Mouse (Mus musculus): Measurements from ENCODE around the gene Apoc3.

Apoc3 gene

DNA sequence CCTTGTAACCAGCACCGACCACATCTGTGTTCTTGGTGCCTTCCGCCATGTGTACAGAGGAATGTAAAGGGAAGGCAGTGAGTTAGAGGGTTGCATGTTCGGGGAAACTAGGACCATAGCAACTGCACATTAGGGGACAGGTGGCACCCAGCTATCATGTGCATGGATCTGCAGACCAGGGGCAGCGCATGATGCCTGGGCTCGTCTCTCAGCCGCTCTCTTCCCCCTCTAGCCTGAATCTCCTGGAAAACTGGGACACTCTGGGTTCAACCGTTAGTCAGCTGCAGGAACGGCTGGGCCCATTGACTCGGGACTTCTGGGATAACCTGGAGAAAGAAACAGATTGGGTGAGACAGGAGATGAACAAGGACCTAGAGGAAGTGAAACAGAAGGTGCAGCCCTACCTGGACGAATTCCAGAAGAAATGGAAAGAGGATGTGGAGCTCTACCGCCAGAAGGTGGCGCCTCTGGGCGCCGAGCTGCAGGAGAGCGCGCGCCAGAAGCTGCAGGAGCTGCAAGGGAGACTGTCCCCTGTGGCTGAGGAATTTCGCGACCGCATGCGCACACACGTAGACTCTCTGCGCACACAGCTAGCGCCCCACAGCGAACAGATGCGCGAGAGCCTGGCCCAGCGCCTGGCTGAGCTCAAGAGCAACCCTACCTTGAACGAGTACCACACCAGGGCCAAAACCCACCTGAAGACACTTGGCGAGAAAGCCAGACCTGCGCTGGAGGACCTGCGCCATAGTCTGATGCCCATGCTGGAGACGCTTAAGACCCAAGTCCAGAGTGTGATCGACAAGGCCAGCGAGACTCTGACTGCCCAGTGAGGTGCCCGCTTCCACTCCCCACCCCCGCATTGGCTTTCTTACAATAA is 5.6 kb downstream of the Apoc3 start:
- peak; percentile 68 for DNase-seq

DNA sequence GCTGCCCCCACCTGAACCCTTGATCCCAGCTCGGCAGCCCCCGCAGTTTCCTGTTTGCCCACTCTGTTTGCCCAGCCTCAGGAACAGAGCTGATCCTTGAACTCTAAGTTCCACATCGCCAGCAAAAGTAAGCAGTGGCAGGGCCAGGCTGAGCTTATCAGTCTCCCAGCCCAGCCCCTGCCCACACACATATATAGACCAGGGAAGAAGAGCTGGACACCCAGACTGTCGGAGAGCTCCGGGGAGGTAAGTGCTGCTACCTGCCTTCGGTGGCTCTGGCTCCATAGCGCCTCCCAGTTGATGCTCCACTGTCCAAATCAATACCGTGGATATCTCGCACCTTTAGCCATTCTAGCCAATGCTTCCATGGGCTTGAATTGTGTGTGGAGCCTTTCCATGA is 6.9 kb downstream of the Apoc3 start, which contains the start of gene Apoa1:
Gene Apoa1, plus strand, starts transcription at position 90 of the 400 bp plus-strand sequence.
- no peak for DNase-seq

DNA sequence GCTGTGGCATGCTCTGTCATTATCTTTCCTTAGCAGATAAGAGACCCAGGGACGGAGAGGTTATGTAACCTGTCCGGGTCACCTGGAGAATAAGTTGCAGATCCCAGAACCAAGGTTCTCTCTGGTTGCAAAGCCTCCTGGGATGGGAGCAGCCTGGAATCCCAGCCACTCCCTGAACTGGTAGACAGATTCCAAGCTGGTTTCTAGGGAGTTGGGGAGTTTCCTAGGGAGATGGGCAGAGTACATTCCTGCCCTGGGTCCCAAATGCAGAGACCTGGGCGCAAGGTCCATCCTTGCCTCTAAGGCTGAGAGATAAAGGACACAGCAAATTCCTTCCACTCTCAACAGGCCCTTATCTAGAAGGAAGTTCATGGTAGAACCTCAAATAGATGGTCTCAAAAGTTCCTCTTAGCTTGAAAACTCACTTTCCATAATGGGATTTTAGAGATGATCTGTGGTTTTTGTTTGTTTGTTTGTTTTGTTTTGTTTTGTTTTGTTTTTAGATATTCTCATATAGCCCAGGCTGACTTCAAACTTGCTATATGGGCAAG is 8.3 kb downstream of the Apoc3 start:
- DNase-seq, result no peak

DNA sequence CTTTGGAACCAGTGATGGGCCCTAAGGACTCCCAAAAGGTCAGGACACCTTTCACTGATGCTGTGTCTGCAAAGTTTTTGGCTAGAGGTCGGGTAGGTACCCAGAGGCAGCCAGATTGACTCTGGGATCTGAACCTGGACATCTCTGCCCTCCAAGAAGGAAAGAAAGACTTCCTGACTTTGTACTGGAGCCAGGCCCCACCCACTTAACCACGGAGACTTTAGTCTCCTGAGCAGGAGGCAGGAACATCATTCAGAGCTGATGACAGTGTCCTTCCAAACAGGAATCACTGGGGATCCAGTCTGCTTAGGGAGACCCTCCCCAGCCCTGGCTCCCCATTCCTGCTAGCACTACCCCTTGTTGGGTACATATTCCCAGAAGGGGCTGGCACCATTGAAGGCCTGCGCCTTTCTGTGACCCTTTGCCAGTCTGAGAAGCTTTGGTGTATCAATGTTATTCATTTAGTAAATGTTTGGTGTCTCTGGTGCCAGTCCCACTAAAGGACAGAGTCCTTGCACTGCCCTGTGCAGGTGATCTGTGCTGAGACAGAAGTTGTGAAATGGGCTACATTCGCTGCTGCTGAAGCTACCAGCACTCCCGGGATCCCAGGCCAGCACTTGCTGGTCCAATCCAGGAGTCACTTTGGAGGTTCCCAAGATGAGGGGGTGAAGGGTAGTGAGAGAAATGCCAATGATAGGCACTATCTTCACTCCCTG is 10.3 kb downstream of the Apoc3 start:
- no peak for DNase-seq

DNA sequence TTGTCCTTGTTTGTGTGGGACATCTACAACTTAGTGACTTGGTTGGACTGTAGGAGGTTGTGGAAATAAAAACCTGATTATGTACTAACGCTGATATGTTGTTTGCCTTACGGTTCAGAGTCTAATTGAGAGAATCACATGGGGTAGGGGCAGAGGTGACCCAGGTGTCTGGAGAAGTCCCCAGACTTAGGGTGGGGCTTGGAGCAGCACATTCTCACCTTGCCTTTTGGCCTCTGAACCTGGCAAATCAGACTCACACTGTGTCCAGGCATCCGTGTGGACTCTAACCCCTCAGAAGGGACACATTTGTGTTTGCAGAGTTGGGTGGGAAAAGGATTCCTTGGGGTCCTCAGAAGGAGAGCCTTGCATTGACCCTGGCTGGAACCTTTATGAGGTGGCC is 11.3 kb downstream of the Apoc3 start:
- DNase-seq, result no peak

DNA sequence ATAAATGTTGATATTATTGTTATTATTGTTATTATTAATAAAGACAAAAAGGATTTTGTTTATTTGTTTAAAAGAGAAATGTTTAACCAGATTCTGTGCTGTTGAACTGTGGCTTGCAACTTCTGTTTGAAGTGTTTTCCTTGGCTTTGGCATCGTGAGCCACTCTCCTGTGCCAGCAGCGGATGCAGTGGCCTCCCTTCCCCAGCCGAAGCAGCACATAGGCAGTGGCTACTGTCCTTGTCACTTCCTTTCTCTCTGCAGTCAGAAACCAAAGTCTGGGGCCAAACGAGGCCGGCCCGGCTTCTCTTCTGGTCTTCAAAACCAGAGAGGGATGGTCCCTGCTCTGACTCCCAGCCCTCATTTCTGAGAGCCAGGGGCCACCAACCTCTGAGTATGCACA is 12.3 kb downstream of the Apoc3 start:
- DNase-seq, result no peak

DNA sequence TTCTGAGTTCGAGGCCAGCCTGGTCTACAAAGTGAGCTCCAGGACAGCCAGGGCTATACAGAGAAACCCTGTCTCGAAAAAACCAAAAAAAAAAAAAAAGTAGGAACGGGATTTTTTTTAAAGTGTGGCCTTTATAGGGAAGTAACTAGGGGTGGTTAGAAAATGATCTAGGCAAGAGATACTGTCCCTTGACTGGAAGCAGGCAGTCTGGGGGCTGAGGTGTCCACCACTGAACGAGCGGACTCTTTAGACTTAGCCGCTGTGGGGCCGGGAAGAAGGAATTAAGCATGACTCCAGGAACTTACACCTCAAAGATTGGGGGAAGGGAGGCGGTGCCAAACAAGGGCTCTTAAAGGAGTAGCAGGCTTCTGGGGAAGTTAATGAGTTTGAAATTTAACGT is 17.3 kb downstream of the Apoc3 start:
- DNase-seq, result no peak

DNA sequence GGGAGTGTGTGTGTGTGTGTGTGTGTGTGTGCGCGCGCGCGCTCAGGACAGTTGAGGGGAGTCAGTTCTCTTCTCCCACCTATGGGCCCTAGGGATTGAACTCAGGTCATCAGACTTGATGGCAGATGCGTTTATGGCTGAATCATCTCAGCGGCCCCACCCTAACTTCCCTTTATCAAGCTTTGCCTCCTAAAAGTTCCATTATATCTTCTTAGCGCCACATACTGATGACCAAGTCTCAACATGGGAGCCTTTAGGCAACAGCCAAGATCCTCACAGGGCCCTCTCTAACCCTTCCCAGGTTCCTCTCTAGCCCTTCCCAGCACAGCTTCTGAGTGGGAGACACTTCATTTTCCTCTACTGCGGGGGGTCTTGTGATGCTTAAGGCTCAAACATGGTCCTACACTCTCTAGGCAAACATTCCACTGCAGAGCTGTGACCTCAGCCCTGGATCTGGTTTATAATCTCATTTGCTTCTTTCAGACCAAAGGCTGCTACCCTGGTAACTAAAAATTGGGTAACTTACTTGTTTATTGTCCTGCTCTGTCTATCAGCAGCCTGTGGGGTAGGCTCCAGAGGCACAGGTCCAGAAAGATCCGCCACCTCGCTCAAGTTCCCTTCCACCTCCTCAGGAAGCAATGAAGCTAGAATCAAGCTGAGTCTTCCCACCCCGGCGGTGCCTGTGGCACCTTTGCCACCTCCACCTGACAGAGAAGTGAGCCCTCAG is 18.5 kb downstream of the Apoc3 start:
- DNase-seq, result no peak

DNA sequence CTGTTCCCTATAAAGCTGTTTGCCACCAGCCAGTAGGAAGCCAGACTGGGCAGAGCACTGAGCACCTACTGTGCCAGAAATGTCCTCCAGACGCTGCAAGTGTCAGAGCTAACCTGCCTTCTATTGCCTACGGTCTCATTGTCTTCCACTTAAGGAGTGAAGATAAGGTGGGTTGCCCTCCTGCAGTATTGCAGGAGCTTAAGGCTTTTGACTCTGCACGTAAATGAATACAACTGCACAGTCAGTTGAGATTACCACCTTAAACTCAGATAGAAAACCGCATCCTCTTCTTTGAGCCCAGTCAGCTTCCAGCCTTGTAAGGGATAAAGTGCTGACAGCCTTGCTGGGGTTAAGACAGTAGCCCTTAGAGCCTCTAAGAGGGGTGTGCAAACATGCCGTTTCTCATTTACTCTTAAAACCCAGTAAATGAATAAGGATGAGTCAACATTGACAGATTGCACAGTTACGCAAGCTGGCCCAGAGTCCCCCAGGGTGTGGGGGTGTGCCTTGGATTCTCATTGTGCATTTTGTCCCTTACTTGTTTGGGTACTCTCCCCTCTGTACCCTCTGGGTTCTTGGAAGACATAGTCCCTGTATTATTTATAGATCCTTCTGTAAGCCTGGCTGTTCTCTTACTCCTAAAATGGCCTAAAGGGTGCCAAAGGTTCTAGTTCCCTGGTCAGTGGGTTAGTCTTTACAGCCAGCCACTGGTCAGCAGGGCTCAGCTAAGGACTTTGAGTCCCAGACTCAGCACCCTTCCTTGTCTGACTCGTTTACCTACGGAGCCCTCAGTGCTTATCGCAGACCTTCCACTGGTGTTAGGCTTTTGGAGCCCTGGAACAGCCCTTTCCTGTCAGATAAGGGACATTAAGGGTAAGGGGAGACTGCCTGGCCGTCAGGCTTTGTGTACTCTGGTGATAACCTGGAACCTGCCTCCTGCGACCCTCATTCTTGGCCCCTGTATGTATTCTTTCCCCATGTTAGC is 19.8 kb downstream of the Apoc3 start:
- no peak for DNase-seq

DNA sequence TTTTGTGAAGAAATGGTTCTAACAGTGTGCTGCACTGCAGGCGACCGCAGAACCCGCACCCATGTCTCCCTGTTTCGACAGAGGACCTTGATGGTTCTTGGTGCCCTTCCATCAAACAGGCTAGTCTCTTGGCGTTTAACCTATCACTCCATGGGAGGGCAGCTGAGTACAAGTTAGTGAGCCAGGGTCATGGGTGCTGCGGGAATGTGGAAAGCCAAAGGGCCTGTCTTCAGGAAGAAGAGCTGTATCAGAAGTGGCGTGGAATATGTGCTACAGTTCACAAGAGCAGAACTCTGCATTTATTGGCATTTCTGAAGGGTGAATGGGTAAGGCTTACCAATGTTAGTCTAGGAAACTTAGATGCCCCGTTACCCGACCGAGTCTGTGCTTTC is 20.5 kb downstream of the Apoc3 start:
- DNase-seq, result no peak

DNA sequence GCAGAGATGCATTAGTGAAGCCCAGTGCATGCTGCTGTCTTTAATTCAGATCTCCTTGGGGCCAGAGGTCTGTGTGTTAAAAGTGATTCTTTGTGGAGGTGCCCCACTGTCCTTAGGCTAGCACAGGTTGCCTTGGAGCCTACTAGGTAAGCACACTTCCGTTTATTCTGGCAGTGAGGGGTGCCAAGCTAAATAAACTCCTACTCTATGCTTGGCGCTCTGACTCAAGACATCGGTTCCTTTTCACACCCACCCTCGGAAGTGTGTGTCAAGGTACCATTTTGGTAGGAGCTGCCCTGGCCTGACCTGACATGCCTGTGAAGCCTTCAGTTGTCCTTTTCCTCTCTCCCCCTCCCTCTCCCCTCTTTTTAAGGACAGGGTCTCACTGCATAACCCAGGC is 21.2 kb downstream of the Apoc3 start:
- no peak for DNase-seq

DNA sequence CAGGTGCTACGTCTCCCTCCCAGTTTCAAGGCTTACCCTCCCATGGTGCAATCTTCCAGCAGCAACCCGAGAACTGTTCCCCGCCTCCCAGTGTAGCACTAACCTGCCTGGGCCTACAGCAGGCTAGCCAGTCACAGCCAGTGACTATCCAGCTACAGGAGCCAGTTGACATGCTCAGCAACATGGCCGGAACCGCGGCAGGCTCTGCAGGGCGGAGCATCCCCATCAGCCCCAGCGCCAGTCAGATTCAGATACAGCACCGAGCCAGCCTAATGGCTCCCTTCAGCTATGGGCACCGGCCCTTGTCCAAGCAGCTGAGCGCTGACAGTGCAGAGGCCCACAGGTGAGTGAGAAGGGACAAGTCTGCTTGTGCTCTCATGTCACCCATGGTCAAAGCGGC is 25.0 kb downstream of the Apoc3 start:
- DNase-seq, result no peak

DNA sequence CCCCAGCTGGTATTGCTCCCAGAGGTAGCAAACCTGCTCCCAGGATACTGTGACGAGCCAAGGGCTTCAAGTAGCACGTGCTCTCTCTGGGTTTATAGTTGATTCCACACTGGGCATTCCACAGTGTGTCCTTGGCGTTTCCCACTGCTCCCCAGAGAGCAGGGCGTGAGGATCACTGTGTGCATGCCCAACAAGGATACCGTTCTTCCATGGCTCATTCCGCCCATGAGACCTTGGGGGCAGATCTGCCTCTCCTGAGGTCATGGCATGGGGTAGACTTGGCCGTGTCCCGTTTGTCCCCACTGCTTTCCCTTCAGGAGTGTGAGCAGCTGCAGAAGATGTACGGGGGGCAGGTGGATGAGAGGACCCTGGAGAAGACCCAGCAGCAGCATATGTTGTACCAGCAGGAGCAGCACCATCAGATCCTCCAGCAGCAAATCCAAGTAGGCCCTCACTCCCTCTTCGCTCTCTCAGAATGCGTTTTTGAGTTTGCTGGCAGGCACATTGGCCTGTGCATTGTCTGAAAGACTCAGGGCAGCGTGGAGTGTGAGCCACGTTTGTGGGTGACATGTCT is 26.9 kb downstream of the Apoc3 start:
- no peak for DNase-seq

DNA sequence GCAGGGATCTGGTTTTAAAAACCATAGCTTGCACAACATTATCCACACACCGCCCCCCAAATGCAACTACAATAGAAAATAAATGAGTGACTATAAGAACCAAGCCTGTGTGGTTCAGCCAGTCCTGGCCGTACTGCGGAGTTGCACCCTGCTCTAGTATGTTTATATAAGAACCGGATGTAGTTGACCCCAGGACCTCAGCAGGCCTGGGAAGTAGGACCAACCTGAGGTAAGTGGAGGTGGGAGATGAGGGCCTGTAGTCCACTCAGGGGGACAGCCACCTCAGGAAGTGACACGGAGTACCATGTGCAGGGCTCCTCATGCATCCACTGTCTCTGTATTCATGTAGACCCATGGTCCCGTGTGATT is 28.0 kb downstream of the Apoc3 start:
- DNase-seq, result no peak

DNA sequence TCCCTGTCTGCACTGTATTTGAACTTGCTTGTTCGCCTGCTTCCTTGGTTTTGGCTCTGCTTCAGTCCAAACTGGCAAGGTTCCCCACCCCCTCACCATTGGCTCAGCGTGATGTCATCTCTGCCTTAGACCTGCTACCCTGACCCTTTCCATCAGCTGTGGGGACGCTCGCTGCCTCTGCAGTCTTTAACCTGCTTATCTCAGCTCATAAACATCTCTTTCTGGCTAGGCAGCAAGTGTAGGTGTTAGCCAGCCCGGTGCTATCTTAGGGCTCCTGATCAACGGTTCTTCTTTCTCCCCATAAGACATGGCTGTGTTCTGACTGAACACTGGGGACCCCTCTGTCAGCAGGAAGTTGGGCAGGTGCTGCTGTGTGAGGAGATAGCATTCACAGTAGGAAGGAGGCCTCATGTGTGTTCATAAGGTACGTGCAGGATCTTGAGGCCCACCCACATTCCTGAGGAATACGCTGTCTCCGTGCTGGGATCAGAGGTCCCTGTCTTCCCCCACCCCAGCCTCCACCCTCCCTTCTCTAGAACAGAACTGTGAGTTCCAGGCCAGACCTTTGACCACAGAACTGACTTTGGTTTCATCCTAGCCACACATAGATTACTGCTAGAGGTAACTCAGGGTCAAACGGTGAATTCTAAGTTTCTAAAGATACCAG is 28.5 kb downstream of the Apoc3 start:
- DNase-seq, result no peak

DNA sequence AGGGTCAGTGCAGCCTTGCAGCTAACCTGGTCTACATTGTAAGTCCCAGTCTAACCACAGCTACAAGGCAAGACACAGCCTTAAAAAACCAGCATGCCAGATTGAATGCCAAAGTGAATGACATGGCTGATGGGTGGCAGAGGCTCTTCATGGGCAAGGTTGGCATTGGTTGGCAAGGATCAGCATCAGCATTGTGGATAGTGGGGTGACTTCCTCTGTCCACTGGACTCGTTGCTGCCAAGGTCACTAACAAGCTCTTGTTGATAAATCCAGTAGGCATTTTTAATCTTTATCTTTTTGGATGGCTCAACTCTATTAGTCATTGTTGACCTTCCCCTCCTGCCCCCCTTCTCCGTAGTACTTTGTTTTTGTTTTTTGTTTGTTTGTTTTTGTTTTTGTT is 35.8 kb downstream of the Apoc3 start:
- DNase-seq, result no peak

DNA sequence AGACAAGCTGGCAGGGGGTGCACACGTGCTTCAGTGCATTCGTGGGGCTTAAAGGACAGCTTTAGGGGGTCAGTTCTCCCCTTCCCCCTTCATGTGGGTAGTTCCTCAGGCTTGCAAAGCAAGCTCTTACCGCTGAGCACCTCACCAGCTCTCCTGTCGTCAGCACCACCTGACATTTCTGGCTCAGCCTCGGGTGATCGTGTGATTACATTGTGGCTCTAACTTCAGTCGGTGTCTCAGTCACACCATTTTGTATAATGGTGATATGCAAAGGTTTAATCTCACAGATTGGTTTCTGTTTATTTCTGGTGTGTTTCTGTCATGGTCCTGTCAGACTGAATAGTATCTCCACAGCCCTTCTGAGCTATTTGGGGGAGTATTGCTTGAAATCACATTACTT is 36.5 kb downstream of the Apoc3 start:
- DNase-seq, result no peak

DNA sequence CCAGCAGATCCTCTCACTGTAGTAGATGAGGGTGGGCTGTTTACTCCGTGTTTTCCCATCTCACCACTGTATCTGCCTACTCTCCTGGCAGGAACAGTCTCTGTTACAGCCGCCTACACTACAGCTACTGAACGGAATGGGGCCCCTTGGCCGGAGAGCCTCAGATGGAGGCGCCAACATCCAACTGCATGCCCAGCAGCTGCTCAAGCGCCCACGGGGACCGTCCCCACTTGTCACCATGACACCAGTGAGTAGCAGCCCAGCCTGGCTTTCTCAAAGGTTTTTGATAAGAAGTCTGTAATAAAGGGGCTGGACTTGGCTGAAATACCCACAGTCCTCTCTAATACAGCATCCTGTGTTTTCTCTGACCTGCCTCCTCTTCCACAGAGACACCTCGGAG is 37.0 kb downstream of the Apoc3 start:
- DNase-seq, result no peak

DNA sequence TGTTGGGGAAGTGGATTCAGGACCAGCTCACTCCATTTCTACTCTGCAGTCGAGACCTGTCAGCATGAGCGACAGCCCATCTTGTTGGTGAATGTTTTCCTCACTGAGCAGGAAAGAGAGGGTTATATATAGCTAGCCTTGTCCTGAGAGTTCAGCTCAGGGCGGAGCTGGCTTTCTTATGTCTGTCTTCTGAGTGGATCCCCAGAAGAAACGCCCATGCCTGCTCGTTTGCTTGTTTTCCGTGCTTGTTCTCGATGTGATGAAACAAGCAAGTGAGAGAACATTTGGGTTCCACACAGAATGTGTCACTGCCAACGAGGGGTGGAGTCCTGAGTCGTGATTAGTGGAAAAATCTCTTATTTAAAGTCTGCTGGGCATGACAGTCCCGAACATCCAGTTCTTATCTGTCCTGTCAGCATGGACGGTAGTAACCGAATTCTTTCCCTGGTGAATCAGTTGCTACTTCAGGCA is 38.7 kb downstream of the Apoc3 start:
- DNase-seq, result no peak

DNA sequence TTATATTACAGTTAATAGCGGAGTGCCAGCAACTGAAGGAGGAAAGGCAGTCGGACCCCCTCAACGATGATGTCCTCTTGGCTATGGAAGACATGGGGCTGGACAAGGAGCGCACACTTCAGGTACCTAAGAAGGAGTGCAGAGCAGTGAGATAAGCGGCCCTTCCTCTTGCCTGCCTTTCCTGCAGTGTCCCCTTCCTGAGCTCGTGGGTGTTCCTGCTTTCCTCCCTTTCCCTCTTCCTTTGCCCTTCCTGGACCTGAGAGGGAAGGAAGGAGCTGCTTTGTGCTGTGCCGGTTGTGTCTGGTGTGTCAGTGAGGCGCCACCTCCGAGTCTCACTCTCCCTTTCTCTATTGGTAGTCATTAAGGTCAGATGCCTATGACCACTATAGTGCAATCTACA is 40.6 kb downstream of the Apoc3 start:
- DNase-seq, result no peak

DNA sequence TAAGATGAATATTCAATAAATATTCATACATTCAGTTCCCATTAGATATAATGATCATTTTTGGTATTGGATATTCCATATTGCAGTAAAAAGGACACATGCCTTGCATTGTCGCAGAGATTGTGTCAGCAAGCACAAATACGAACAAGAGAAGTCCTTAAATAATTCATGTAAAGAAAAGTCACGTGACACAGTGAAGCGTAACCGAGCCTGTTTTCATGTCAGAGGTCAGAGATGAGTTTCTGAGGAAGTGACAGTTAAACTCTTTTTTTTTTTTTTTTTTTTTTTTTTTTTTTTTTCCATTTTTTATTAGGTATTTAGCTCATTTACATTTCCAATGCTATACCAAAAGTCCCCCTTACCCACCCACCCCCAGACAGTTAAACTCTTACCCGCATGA is 42.8 kb downstream of the Apoc3 start:
- DNase-seq, result no peak
